Mouse (Mus musculus): ENCODE results near the gene Cep112. TPM values are rescaled to one million over a fixed set of nuclear protein-coding genes. Genes with fewer than 3 reads are reported as not detected.

The Cep112 gene
- total and polyA plus RNA-seq, 2 experiments from 2014 or later: 8.6 to 17.2 TPM

- Histone ChIP-seq H3K4me1 (ENCODE audit: insufficient read depth) (0 out of 2 replicates have a peak, but pooled peaks cover 3% of the 10 kb centered on the region), H3K9me3 (ENCODE audit: low read length) (no peaks in the 10 kb centered on the region), H3K4me3 (ENCODE audit: low read depth, low read length) (no peak overlapping the region), H3K27ac (ENCODE audit: low read depth, low read length) (no peak overlapping the region), H3K27me3 (ENCODE audit: insufficient read depth, low read length) (no peaks in the 10 kb centered on the region), H3K36me3 (ENCODE audit: insufficient read depth) (no peaks in the 10 kb centered on the region), H3K4me2 (ENCODE audit: low read depth) (no peak overlapping the region), H3K9ac (no peak overlapping the region)
- ATAC-seq (no peak), DNase-seq (no peak)
- no peak for TF ChIP-seq CTCF (IDR thresholded peaks at IDR 0.05; ENCODE audit: low read depth)
- WGBS: 82% methylated on average over 5 of the region's 5 CpGs
Measured at GRCm38 (mm10) chr11:108593207-108593958, 168.4 kb downstream of the Cep112 start.

GRCm38 (mm10) chr11:108593959-108594579 lies 169.1 kb downstream of the Cep112 start:
- Histone ChIP-seq H3K27ac (ENCODE audit: low read depth, low read length) (no peak overlapping the region), H3K9me3 (ENCODE audit: low read length) (no peaks in the 10 kb centered on the region), H3K36me3 (ENCODE audit: insufficient read depth) (no peaks in the 10 kb centered on the region), H3K4me2 (ENCODE audit: low read depth) (no peak overlapping the region), H3K4me3 (ENCODE audit: low read depth, low read length) (no peak overlapping the region), H3K4me1 (ENCODE audit: insufficient read depth) (0 out of 2 replicates have a peak, but pooled peaks cover 1% of the 10 kb centered on the region), H3K9ac (no peak overlapping the region), H3K27me3 (ENCODE audit: insufficient read depth, low read length) (no peaks in the 10 kb centered on the region)
- ATAC-seq: no peak
- no peak for DNase-seq
- TF ChIP-seq CTCF (IDR thresholded peaks at IDR 0.05; ENCODE audit: low read depth): no peak
- WGBS: 71% methylated on average over 2 of the region's 2 CpGs

- TF ChIP-seq CTCF (IDR thresholded peaks at IDR 0.05; ENCODE audit: low read depth): no peak
- 16% methylated on average over 3 of the region's 3 CpGs for WGBS
- H3K27ac ChIP-seq (ENCODE audit: low read depth, low read length): peak overlapping the region; percentile 63
- ATAC-seq (peak; percentile 45), DNase-seq (peak; percentile 28)
- H3K9me3 ChIP-seq (ENCODE audit: low read length): no peaks in the 10 kb centered on the region
- H3K27me3 ChIP-seq (ENCODE audit: insufficient read depth, low read length): no peaks in the 10 kb centered on the region
- peak overlapping the region; percentile 2; the same call in 1 of the 2 replicates for H3K9ac ChIP-seq
- H3K4me2 ChIP-seq (ENCODE audit: low read depth): peak overlapping the region; percentile 14; the same call in 1 of the 2 replicates
- no peak overlapping the region for H3K4me3 ChIP-seq (ENCODE audit: low read depth, low read length)
- no peaks in the 10 kb centered on the region for H3K4me1 ChIP-seq (ENCODE audit: insufficient read depth)
- no peaks in the 10 kb centered on the region for H3K36me3 ChIP-seq (ENCODE audit: insufficient read depth)
Measured at GRCm38 (mm10) chr11:108605301-108605700, 180.3 kb downstream of the Cep112 start.

- Histone ChIP-seq H3K4me3 (ENCODE audit: low read depth, low read length) (peak overlapping the region; percentile 23), H3K27me3 (ENCODE audit: insufficient read depth, low read length) (no peaks in the 10 kb centered on the region), H3K4me2 (ENCODE audit: low read depth) (peak overlapping the region; percentile 21; the same call in 1 of the 2 replicates), H3K9me3 (ENCODE audit: low read length) (no peaks in the 10 kb centered on the region), H3K9ac (no peak overlapping the region), H3K36me3 (ENCODE audit: insufficient read depth) (no peaks in the 10 kb centered on the region), H3K4me1 (ENCODE audit: insufficient read depth) (no peaks in the 10 kb centered on the region), H3K27ac (ENCODE audit: low read depth, low read length) (peak overlapping the region; percentile 63; the same call in 1 of the 2 replicates)
- ATAC-seq (peak; percentile 66), DNase-seq (peak; percentile 49)
- TF ChIP-seq CTCF (IDR thresholded peaks at IDR 0.05; ENCODE audit: low read depth): no peak
- 71% methylated on average over 11 of the region's 11 CpGs for WGBS
Measured at GRCm38 (mm10) chr11:108606036-108606435, 181.0 kb downstream of the Cep112 start.

GRCm38 (mm10) chr11:108606836-108607235 lies 181.8 kb downstream of the Cep112 start:
- no peaks in the 10 kb centered on the region for H3K4me1 ChIP-seq (ENCODE audit: insufficient read depth)
- no peaks in the 10 kb centered on the region for H3K27me3 ChIP-seq (ENCODE audit: insufficient read depth, low read length)
- no peak overlapping the region for H3K27ac ChIP-seq (ENCODE audit: low read depth, low read length)
- no peak for ATAC-seq
- H3K9ac ChIP-seq: no peak overlapping the region
- H3K4me3 ChIP-seq (ENCODE audit: low read depth, low read length): peak overlapping the region; percentile 23
- no peak for TF ChIP-seq CTCF (IDR thresholded peaks at IDR 0.05; ENCODE audit: low read depth)
- no peaks in the 10 kb centered on the region for H3K9me3 ChIP-seq (ENCODE audit: low read length)
- DNase-seq: no peak
- 0 out of 2 replicates have a peak overlapping the region, but pooled peaks have one; percentile 21 for H3K4me2 ChIP-seq (ENCODE audit: low read depth)
- H3K36me3 ChIP-seq (ENCODE audit: insufficient read depth): no peaks in the 10 kb centered on the region

GRCm38 (mm10) chr11:108620628-108621433 lies 195.8 kb downstream of the Cep112 start:
- Histone ChIP-seq H3K4me1 (ENCODE audit: insufficient read depth) (peaks cover 8% of the 10 kb centered on the region), H3K9ac (no peak overlapping the region), H3K36me3 (ENCODE audit: insufficient read depth) (no peaks in the 10 kb centered on the region), H3K27ac (ENCODE audit: low read depth, low read length) (0 out of 2 replicates have a peak overlapping the region, but pooled peaks have one; percentile 11), H3K4me2 (ENCODE audit: low read depth) (no peak overlapping the region), H3K9me3 (ENCODE audit: low read length) (0 out of 2 replicates have a peak, but pooled peaks cover under 1% of the 10 kb centered on the region), H3K4me3 (ENCODE audit: low read depth, low read length) (no peak overlapping the region), H3K27me3 (ENCODE audit: insufficient read depth, low read length) (no peaks in the 10 kb centered on the region)
- DNase-seq (no peak), ATAC-seq (no peak)
- no peak for TF ChIP-seq CTCF (IDR thresholded peaks at IDR 0.05; ENCODE audit: low read depth)
- 29% methylated on average over 7 of the region's 7 CpGs for WGBS

Data from forebrain, postnatal 0 days (tissue).